Mouse (Mus musculus): ENCODE results near the gene Itsn1.

- no peak for TF ChIP-seq CTCF (conservative IDR thresholded peaks at IDR 0.05; ENCODE audit: insufficient read depth, insufficient read length, low read depth, low read length)
- TF ChIP-seq POLR2A (IDR thresholded peaks at IDR 0.05; ENCODE audit: low read depth, low read length): no peak
These were observed 119.4 kb downstream of the Itsn1 start for GRCm38 (mm10) chr16:91848505-91848904.
